Mouse (Mus musculus): ENCODE data around the gene Cebpa.

Gene Cebpa

DNA sequence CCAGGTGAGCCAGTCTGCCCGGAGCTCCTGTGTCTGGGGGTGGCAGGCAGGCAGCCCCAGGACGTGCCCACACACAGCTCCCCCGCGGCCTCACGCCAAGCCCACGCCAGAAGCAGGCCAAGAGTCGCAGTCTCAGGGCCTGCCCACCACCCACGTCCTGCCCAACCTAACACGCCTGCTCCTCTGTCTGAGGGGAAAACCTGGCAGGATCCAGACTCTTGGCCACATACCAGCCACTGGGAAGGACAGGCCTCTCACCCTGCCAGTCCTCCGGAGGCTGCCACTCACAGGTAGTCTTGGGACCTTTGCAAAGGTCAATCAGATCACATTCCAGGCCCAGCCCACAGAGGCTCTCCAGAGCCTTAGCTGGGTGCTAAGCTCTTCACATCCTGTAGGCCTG lies 27.2 kb downstream of the Cebpa start:
- no peak for DNase-seq (ENCODE audit: low spot score)

DNA sequence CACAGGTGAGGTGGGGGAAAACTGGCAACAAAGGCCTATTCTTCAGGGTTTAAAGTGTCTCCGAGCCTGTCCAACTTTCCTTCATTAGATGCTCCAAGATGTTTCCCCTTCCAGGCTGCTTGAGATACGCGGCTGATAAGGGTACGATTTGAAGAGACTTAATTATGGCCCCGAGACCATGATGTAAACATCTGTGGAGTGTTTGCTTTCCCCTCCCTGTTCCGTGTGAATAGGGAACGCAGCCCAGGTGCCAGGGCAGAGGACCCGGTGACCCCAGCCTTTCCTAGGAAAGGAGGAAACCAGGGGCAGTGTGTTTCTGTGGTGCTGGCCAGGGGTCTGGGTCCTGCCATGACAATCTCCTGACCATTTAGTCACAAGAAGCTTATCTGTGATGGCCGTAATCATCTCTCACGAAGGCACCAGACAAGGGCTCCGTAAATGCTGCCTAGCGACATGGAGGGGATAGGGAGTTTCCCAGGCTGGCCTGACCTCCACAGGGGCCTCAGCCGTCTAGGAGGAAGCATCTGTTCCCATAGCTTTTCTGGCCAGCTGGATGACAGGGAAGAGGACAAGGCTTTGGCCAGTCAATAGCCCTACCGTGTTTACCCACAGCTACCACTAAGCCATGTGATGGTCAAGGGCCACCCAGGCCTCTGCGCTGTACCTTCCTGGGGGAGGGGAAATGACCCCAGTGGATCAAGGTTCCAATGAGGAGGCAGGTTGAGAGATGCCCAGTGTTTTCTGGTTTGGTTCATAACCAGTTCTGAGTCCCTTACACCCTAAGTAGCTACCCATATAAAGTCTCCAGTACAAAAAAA lies 30.7 kb downstream of the Cebpa start:
- no peak for DNase-seq (ENCODE audit: low spot score)

DNA sequence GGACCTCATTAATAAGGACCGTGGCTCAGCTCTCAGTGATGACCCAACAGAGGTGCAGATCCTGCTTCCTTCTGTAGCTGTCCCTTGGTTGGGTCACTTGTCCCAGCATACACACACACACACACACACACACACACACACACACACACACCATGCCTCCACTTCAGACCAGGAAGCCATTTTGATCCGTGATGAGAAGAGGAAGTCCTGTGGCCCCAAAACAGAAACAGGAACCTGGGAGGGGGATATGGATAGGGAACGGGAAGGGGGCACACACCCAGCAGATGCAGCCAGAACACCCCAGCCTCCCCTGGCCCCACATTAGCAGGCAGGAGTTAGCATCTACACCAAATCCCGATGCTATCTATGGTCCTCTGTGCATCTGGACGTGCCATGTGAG lies 31.8 kb downstream of the Cebpa start:
- no peak for DNase-seq (ENCODE audit: low spot score)

DNA sequence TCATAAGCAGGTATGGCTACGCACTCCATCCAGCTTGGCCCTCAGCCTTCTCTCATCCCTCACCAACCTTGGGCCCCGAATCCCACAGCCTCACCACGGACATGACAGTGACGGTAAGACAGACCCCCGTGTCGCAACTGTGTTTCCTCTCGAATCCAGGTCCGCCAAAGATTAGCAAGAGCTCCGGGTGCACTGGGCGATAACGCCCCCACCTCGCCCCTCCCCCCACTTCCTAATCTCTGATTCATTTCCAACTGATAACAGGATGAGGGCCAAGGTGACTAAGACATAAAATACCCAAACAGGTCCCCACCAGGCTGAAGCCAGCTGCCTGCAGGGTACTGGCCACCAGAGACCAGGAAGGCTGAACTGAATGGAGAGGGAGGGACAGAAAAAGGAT lies 35.4 kb downstream of the Cebpa start:
- DNase-seq (ENCODE audit: low spot score): no peak

DNA sequence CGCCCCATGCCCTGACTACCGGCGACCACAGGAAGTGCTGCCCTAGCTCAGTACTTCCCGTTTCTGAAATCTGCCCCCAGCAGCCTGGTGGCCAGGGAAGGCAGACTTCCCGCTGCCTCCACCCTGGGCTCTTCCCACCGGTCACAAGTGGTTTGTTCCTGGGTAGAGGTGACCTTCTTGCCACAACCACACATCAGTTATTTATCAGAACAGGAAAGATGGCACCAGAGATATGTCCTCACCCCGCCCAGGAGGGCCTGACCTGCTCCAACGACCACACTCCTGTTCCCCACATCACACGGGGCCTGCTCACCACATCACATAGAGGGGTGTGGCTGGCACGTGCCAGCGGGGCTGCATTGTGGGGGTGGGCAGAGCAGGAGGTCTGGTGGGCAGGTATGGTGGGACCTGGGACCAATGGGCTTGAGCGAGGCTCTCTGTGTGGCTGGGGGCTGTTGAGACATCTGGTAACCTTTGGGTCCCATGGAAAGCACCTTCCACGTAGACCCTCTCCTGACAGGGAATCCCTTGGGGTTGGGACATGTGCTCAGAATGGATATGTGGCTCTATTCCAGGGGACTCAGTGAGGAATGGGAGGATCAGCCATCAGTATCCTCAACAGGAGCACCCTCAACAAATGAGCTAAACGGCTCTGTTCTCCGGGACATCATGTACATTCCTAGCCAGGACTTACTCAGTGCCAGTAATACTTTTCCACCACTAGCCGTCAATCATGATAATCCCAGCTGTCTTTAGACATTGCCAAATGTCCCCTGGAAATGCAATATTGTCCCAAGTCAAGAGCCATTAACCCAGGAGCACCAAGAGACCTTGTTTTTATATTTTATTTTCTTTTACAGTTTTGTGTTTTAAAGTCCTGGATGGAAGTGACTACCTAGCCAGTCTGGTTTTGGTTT lies 37.7 kb downstream of the Cebpa start:
- DNase-seq (ENCODE audit: low spot score): no peak

DNA sequence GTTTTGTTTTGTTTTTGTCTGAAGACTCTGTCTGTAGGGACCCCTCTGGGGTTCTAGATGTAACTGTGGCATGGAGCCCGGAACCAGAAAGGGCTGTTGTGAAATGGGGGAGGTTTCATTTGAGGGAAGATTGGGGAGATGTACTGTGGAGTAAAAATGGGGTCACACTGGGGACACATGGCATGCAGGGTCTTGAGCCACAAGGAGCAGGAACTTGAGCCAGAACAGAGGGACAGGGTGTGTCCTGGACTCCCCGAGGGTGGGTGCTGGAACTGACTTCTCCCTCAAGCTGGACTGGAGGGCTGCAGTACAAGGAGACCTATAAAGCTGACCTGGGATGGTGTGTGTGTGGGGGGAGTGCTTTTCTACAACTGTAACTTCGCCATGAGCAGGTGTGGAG lies 38.4 kb downstream of the Cebpa start:
- DNase-seq (ENCODE audit: low spot score): no peak

DNA sequence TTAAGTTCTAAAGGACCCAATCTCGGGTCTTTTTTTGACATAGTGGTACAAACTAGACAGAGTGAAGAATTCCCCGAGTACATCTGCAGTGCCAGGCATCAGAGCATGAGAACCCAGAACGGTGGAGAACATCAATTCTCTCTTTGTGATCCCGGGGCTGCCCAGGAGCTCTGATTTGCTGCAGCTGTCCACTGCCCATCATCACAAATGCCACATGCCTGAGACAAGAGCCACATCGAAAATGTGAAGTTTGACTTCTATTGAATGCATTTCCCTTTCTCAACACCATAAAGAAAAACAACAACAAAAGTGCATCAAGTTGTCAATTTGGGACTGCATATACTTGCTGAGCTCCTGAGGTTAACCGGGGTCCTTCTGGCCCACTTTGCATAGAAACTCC lies 43.4 kb downstream of the Cebpa start:
- DNase-seq (ENCODE audit: low spot score): no peak

DNA sequence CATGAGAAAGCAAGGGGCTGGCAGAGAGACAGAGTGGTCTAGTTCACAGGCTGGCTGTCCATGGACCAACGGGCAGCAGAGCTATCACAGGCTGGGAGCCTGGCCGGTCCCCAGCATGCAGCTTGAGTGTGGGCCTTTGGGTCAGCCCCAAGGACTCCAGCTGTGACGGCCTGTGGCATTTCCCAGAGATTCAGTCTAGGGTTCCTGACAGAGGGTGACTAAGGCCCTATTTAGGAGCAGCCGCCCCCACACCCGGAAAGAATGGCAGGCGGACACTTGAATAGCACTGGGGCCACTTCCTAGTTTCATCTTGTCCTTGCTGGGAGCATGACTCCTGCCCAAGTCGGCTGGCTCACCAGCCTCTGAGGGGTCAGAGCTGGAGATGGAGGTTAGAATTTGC lies 44.5 kb downstream of the Cebpa start:
- DNase-seq (ENCODE audit: low spot score): no peak

DNA sequence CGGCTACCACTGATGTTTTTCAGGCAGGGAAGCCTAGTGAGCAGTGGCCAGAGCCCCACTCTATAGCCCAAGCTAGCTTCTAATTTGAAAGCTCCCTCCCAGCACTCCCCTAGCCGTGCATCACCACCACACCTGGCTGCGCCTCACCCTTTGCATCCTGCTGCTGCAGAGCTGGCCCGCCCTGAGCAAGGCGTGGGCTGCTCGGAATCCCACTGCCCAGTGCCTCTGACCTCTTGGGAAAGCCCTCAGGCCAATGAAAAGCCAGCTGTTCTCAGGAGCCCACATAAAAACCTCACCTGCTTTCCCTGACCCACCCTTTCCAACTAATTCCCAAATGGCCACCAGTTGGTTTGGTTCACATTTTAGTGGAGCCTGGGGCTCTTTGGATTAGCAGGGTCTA lies 45.0 kb downstream of the Cebpa start:
- DNase-seq (ENCODE audit: low spot score): no peak

DNA sequence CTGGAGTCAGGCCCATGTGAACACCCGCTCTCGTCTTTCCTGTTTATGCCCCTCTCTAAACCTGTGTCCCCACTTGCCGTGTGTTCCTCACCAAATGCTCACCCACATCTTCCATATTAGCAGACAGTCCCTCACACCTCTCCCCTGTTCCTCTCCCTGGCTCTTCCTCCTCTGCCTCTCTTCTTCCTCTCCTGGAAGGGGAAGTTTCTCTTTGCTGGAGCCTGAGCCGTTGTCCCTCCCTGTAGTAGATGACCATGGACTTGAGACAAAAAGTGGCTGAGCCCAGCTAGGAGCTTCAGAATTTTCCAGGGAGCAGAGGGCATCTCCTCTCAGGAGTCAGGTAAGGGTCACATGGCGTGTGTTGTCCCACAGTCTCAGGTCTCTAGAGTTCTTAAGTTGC lies 47.9 kb downstream of the Cebpa start:
- no peak for DNase-seq (ENCODE audit: low spot score)

DNA sequence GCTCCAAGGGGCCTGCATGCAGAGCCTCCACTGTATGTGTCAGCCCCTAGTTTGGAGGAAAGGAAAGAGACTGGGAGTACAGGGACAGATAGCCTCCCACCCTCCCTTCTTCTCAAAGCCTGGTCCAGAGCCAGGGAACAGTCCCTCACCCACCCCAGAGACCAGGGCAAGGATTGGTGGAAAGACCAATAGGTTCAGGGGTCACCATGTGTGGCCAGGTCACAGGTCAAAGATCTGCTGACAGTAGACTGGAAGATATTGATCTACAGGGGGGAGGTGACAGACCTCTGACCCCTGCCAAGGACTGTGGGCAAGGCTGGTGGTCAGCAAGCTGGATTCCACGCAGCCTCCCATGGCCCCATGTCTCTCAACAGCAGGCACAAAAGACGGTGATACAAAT lies 48.8 kb downstream of the Cebpa start:
- DNase-seq (ENCODE audit: low spot score): no peak

DNA sequence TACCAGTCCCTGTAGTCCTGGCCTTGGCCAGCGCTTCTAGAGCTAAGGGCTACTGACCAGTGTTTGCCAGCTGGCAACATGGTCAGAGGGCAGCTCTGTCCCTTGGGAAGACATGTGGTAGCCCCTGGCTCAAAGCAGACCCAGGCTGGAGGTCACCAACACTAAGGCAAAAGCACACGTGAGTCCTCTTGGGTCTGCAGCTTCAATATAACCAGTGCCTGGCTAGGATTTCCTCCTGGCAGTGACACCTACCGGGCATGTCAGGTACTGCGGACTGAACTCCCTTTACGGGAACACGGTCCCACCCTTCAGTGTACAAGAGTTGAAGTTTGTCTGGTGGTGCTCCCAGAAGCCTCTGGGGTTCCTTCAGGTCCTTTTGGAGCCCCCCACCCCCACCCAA lies 50.2 kb downstream of the Cebpa start:
- peak; percentile 96 for DNase-seq (ENCODE audit: low spot score)
